Mouse (Mus musculus) heart, postnatal 0 days (tissue): Measurements from ENCODE around the gene Ltb4r1. TPM values are rescaled to one million over a fixed set of nuclear protein-coding genes. Genes with fewer than 3 reads are reported as not detected.

Experiments used
- ATAC-seq: fragments of 200-750 bp; cut with Nextera tagmentation; 2 replicates; pipeline ENCODE4 v1.8.0; 2017; ENCODE audit warnings: low read depth, moderate number of reproducible peaks, moderate library complexity; ENCODE audit not compliant: insufficient read depth
- DNase-seq: peaks from one replicate; pipeline ENCODE4 v3.0.0-alpha.2; 2016; ENCODE audit warnings: low spot score
- H3K27ac ChIP-seq: fragments of 300-500 bp; sonication (generic); 2 replicates; pipeline ENCODE4 v1.5.1; 2014; ENCODE audit warnings: low read depth, mild to moderate bottlenecking
- H3K27me3 ChIP-seq: fragments of 300-500 bp; sonication (generic); 2 replicates; pipeline ENCODE4 v1.6.1; 2014; ENCODE audit warnings: low read length, mixed read lengths; ENCODE audit not compliant: control insufficient read depth, insufficient read depth
- H3K36me3 ChIP-seq: fragments of 300-500 bp; sonication (generic); replicated peaks from 2 replicates; pipeline ENCODE4 v1.6.1; 2014; ENCODE audit warnings: low read length, mixed read lengths; ENCODE audit not compliant: control insufficient read depth, insufficient read depth
- H3K4me1 ChIP-seq: fragments of 300-500 bp; sonication (generic); 2 replicates; pipeline ENCODE4 v1.6.1; 2014; ENCODE audit warnings: antibody characterized with exemption; ENCODE audit not compliant: control insufficient read depth, insufficient read depth
- H3K4me2 ChIP-seq: fragments of 300-500 bp; sonication (generic); 2 replicates; pipeline ENCODE4 v1.6.1; 2014; ENCODE audit warnings: low read depth, mild to moderate bottlenecking, low read length, moderate library complexity
- H3K4me3 ChIP-seq: fragments of 300-500 bp; sonication (generic); 2 replicates; pipeline ENCODE4 v1.5.1; 2014; ENCODE audit warnings: low read depth, low read length
- H3K9ac ChIP-seq: fragments of 300-500 bp; sonication (generic); replicated peaks from 2 replicates; pipeline ENCODE4 v1.6.1; 2014; ENCODE audit warnings: low read depth, low read length, mixed read lengths
- H3K9me3 ChIP-seq: fragments of 300-500 bp; sonication (generic); replicated peaks from 2 replicates; pipeline ENCODE4 v1.6.1; 2016; ENCODE audit warnings: low read length; ENCODE audit not compliant: control insufficient read depth
- CTCF ChIP-seq: IDR thresholded peaks from 2 replicates; pipeline ENCODE4 v1.5.1; 2016; ENCODE audit warnings: antibody characterized with exemption, control low read depth, low read depth
- EP300 ChIP-seq: IDR thresholded peaks from 2 replicates; pipeline ENCODE4 v1.6.1; 2016; ENCODE audit warnings: antibody characterized with exemption, low read depth
- WGBS: fragments of 180-500 bp; shearing (Covaris S2); extraction: QIAGEN DNeasy Blood & Tissue Kit; methylation state at CpG from one replicate; pipeline ENCODE4 v1.1.7; 2014; 5-methylcytosine and 5-hydroxymethylcytosine counted together
- polyA plus RNA-seq: library from polyadenylated mRNA; unstranded; fragments of >200 nt; fragmentation: Nextera tagmentation; extraction: Ambion mirVana; gene quantifications from 2 replicates; pipeline ENCODE4 v1.2.1, GENCODE M21; 2015
- total RNA-seq: library from RNA; depleted of rRNA; stranded (reverse); fragments of >200 nt; gene quantifications from 2 replicates; pipeline ENCODE4 v1.2.3, GENCODE M21; 2014; ENCODE audit warnings: low replicate concordance

The Ltb4r1 gene
- total and polyA plus RNA-seq, 2 experiments from 2014 or later = 0.40 TPM; not detected in 1

DNA sequence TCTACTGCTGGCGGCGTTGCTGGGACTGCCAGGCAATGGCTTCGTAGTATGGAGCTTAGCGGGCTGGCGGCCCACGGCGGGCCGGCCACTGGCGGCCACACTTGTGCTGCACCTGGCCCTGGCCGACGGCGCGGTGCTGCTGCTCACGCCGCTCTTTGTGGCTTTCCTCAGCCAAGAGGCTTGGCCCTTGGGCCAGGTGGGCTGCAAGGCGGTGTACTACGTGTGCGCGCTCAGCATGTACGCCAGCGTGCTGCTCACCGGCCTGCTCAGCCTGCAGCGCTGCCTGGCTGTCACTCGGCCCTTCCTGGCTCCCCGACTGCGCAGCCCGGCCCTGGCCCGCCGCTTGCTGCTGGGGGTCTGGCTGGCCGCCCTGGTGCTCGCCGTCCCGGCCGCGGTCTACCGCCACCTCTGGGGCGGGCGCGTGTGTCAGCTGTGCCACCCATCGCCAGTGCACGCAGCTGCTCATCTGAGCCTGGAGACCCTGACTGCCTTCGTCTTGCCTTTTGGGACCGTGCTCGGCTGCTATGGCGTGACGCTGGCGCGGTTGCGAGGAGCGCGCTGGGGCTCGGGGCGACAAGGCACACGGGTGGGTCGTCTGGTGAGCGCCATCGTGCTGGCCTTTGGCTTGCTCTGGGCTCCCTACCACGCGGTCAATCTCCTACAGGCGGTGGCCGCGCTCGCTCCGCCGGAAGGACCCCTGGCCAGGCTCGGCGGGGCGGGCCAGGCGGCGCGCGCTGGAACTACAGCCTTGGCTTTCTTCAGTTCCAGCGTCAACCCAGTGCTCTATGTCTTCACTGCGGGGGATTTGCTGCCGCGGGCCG, 3.6 kb upstream of the Ltb4r1 start:
- peaks cover 19% of the 10 kb centered on the region for H3K27me3 ChIP-seq
- H3K4me1 ChIP-seq = peaks cover 20% of the 10 kb centered on the region; the same call in 1 of the 2 replicates
- ATAC-seq (peak; percentile 55), DNase-seq (peak; percentile 65)
- H3K9me3 ChIP-seq = no peaks in the 10 kb centered on the region
- H3K4me2 ChIP-seq = peak overlapping the region; percentile 91
- H3K36me3 ChIP-seq = no peaks in the 10 kb centered on the region
- H3K27ac ChIP-seq = 0 out of 2 replicates have a peak overlapping the region, but pooled peaks have one; percentile 5
- WGBS = under 1% methylated on average over 70 of the region's 77 CpGs
- H3K9ac ChIP-seq = peak overlapping the region; percentile 37
- peak overlapping the region; percentile 51 for H3K4me3 ChIP-seq
- TF ChIP-seq CTCF (peak; percentile 13; the same call in 1 of the 2 replicates), EP300 (no peak)

DNA sequence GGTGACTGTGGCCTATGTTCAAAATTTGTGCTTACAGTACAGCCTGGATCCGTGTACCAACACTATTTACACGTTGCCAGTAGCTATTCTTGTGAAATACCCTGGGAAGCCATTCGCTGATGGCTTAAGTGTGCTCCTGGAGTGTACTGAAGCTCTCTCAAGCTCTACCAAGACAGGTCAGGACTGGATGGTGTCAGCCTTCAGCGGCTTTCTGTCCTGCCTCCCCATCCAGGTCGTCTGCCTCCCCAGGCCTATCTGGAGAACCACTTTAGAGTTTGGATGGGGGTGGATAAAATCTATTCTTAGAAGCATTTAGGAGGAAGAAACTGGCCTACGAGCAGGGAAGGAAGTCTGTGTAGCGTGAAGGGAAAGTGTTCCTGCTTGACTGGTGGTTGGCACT, 2.6 kb upstream of the Ltb4r1 start:
- peaks cover 26% of the 10 kb centered on the region for H3K4me1 ChIP-seq
- no peaks in the 10 kb centered on the region for H3K36me3 ChIP-seq
- no peak for DNase-seq
- H3K4me2 ChIP-seq = no peak overlapping the region; the same call in 1 of the 2 replicates
- 16% methylated on average over 7 of the region's 7 CpGs for WGBS
- no peak overlapping the region for H3K4me3 ChIP-seq
- ATAC-seq = no peak
- no peaks in the 10 kb centered on the region for H3K9me3 ChIP-seq
- 0 out of 2 replicates have a peak overlapping the region, but pooled peaks have one; percentile 5 for H3K27ac ChIP-seq
- peaks cover 26% of the 10 kb centered on the region for H3K27me3 ChIP-seq
- TF ChIP-seq EP300 = no peak
- no peak for TF ChIP-seq CTCF
- peak overlapping the region; percentile 37; the same call in 1 of the 2 replicates for H3K9ac ChIP-seq

DNA sequence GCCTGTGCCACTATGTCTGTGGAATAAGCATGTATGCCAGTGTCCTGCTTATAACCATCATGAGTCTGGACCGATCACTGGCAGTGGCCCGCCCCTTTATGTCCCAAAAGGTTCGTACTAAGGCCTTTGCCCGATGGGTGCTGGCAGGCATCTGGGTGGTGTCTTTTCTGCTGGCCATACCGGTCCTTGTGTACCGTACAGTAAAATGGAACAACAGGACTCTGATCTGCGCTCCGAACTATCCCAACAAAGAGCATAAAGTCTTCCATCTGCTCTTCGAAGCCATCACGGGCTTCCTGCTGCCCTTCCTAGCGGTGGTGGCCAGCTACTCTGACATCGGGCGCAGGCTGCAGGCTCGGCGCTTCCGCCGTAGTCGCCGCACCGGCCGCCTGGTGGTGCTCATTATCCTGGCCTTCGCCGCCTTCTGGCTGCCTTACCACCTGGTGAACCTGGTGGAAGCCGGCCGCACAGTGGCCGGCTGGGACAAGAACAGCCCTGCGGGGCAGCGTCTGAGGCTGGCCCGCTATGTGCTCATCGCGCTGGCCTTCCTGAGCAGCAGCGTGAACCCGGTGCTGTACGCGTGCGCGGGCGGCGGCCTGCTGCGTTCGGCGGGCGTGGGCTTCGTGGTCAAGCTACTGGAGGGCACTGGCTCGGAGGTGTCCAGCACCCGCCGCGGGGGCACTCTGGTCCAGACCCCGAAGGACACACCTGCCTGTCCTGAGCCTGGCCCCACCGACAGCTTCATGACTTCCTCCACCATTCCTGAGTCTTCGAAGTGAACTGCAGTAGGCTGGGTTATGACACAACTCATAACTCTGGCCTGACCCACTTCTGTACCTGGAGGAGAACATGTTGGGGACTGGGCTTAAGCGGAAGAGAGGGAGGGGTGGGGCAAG, 2.0 kb downstream of the Ltb4r1 start:
- Histone ChIP-seq H3K36me3 (peaks cover 13% of the 10 kb centered on the region; the same call in 1 of the 2 replicates), H3K9me3 (no peaks in the 10 kb centered on the region), H3K9ac (0 out of 2 replicates have a peak overlapping the region, but pooled peaks have one; percentile 1), H3K27me3 (peaks cover 24% of the 10 kb centered on the region; the same call in 1 of the 2 replicates), H3K4me2 (peak overlapping the region; percentile 63), H3K27ac (no peak overlapping the region), H3K4me3 (peak overlapping the region; percentile 36), H3K4me1 (peaks cover 19% of the 10 kb centered on the region)
- ATAC-seq (peak; percentile 79), DNase-seq (peak; percentile 41)
- TF ChIP-seq EP300 = no peak
- TF ChIP-seq CTCF = peak; percentile 57
- 12% methylated on average over 52 of the region's 52 CpGs for WGBS

DNA sequence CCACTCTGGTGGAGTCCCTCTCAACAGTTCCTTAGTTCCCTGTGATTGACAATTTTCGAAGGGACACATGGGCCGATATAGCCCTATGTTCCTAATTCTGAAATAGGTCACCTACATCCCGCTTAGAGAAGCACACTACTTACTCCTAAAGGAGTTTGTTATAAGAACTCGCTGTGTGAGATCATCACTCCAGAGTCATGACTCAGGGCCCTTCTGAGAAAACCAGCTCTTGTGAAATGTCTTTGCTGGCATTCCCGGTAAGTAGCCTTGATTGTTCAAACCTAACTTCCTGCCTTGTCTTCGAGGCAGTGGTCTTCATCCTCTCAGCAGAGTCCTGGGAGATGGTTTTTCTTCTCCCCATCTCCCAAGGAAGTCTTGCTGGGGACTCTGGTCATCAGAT, 2.8 kb downstream of the Ltb4r1 start:
- 82% methylated on average over 6 of the region's 6 CpGs for WGBS
- Histone ChIP-seq H3K27ac (no peak overlapping the region), H3K4me3 (no peak overlapping the region), H3K9ac (no peak overlapping the region), H3K4me2 (no peak overlapping the region), H3K27me3 (peaks cover 24% of the 10 kb centered on the region; the same call in 1 of the 2 replicates), H3K36me3 (peaks cover 16% of the 10 kb centered on the region; the same call in 1 of the 2 replicates), H3K9me3 (no peaks in the 10 kb centered on the region), H3K4me1 (peaks cover 11% of the 10 kb centered on the region)
- no peak for TF ChIP-seq EP300
- TF ChIP-seq CTCF = no peak
- DNase-seq = no peak
- ATAC-seq = no peak

DNA sequence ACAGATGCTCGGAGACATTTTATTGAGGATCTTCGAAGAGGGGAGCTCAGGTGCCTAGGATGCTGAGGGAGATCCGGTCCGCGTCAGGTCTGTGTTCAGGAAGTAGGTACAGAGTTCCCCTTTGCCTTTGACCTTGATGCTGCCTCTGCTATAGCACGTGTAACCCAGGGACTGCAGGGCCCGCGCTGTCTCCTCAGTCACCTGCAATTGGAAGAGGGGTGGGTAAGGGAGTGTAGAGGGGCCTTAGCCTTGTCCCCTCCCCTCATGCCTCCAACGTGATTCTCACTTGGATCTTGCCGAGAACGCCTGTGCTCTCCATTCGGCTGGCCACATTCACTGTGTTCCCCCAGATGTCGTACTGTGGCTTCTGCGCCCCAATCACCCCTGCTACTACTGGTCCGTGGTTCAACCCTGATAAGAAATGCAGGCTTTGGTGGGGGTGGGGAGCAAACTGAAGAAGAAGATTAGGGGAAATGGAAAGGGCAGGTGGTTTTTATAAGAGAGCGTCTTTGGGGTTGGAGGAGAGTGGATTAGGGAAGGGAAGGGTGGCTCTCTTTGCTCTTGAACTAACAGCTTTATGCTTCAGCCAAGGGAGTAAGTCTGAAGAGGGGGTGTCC, 3.4 kb downstream of the Ltb4r1 start:
- 75% methylated on average over 16 of the region's 16 CpGs for WGBS
- DNase-seq (no peak), ATAC-seq (no peak)
- Histone ChIP-seq H3K27ac (no peak overlapping the region), H3K4me3 (no peak overlapping the region), H3K4me1 (peaks cover 9% of the 10 kb centered on the region; the same call in 1 of the 2 replicates), H3K4me2 (no peak overlapping the region), H3K36me3 (peaks cover 16% of the 10 kb centered on the region; the same call in 1 of the 2 replicates), H3K27me3 (peaks cover 24% of the 10 kb centered on the region; the same call in 1 of the 2 replicates), H3K9me3 (no peaks in the 10 kb centered on the region), H3K9ac (no peak overlapping the region)
- TF ChIP-seq EP300 (no peak), CTCF (no peak)
